Mouse (Mus musculus) frontal cortex, postnatal 36 days (tissue): ENCODE results near the gene Cdc14a.

Source experiments
- DNase-seq, 2 experiments: peaks; one replicate each; pipeline ENCODE4 v3.0.0; 2022; ENCODE audit warnings: low spot score in 2 of 2

The Cdc14a gene

DNA sequence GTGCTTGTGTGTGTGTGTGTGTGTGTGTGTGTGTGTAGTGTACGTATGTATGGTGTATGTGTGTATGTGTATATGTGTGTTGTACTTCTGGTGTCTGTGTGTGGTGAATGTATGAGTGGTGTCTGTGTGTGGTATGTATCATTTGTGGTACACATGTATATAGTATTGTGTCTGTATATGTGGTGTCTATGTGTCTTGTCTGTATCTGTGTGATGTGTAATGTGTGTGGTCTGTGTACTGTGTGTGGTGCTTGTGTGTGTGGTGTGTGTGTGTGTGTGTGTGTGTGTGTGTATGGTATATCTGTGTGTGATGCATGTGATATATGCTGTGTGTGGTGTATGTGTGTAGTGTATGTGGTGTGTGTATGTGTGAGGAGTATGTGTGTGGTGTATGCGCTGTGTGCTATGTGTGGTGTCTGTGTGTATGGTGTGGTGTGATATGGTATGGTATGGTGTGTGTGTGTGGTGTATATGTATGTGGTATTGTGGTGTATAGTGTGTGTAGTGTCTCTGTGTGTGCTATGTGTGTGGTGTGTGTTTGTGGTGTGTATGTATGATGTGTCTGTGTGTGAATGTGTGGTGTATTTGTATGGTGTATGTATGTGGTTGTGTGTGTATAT is 156.7 kb downstream of the Cdc14a start:
- DNase-seq = no peak

DNA sequence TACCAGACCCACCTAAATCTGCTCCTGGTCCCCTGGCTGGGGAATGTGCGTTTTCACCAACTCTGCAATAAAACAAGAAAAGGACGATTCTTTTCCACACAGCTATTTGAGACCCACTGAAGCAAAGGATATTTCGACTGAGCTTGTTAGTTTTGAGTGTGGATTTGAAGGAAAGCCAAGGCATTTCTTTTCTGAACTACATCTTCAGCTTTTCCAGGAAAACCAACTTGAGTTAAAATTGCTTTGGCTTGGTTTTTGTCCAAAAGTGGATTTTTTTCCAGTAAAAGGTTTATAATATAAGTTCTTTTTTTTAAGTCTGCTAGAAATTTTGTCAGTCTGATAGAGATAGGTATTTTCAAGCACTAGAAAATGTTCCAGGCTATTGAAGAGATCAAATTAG is 157.5 kb downstream of the Cdc14a start:
- no peak for DNase-seq

DNA sequence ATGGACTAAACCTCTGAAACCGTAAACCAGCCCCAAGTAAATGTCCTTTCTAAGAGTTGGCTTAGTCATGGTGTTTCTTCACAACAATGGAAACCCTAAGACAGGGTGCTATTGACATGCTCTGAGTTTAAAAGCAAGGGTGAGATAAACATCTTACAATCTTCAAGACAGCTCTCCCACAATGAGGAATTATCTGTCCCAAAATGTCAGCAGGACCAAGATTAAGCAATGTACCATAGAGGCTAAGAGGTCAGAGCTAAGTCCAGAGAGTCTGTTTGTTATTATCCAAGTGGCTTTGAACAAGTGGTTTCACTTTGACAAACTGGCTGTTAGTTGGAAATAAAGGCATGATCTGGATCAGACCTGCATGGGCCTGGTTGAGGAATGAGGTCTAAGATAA is 159.9 kb downstream of the Cdc14a start:
- DNase-seq = no peak

DNA sequence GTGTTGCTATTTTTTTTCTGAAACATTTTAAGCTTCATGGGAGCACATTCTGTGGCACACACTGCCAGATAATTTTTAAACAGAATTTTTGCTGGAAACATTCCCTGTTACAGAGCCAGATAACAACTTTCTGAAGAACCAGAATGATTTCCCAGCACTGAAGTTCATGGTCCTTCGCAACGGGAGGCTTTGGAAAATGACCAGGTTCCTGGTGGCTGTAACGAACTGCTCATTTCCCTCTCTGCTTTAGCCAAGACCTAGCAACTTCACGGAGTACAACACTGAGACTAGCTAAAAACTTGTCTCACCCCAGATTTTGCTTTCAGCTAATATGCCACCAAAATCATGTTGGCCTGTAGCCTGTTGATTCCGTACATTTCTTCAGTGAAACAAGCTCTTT is 160.8 kb downstream of the Cdc14a start:
- DNase-seq = no peak

DNA sequence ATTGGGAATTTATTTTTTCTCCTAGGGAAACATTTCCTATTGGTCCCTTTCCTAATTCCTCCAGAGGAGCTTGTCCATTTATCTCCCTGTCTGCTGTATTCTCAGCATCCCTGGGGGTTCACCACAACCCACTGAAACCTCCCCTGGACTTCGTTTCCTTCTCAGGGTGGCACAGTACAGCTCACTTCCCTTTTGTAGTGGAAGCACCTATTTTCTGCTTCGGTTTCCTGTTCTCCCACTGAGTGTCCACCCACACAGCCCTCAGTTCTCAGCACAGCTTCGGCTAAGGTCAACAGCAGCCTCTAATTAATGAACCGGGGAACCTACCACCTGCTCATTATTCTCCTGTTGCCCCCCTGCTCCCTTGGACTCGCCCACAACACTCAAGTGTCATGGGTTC is 167.7 kb downstream of the Cdc14a start:
- DNase-seq = no peak

DNA sequence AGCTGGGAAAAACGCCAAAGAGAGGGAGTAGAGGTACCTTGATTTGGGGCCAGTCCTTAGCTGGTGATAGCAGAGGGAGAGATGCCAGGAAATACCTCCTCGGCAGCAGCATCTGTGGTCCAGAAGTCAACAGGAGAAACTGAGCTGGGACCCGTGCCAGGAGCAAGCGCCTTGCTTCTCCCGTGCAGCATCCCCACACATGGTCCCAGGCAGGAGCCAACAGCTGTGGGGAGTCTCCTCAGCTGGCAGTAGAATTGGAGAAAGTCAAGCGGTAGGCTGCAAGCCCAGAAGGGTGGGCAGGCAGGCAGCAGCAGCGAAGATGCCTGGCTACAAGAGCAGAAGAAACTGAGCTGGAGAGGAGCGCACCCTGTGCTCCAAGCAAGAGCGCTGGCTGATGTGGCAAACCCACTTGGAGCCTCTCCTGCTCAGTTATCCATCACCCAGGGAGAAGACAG is 170.7 kb downstream of the Cdc14a start, which contains the start of gene Gpr88:
Gene Gpr88 (minus strand): TSS at position 427 of the 455 bp plus-strand sequence.
- DNase-seq = peak; percentile 84

DNA sequence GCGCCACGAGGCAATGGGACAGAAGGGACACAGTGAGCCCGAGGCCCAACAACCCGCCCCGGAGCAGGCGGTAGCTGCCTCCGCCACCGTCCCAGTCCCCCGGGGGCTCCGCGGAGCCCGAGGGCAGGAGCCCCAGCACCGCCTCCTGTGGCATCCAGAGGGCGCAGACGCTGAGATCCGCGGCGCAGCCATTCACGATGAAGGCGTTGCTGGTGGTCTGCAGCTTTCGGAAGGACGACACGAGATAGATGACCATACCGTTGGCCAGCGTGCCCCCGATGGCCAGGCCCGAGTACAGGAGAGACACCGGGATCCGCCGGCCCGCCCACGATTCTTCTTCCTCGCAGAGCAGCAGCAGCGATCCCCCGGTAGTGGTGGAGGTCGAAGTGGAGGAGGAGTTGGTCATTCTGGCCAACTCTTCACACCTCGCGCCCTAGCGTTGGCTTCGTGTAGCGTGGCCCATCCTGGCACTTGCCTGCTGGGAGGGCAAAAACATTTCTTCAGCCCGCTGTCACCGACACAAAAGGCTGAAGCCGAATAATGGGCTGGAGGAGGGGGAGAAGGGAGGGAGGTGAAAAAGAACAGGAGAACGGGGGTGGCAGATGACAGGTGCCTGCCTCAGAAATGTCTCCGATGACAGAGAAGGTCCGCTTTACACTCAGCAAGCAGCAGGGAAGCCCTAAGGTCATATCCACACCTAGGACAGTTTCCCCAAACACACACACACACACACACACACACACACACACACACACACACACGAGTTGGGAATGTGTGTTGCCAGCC is 171.4 kb downstream of the Cdc14a start:
- peak in 1 of 2 experiments; percentile 43 for DNase-seq

DNA sequence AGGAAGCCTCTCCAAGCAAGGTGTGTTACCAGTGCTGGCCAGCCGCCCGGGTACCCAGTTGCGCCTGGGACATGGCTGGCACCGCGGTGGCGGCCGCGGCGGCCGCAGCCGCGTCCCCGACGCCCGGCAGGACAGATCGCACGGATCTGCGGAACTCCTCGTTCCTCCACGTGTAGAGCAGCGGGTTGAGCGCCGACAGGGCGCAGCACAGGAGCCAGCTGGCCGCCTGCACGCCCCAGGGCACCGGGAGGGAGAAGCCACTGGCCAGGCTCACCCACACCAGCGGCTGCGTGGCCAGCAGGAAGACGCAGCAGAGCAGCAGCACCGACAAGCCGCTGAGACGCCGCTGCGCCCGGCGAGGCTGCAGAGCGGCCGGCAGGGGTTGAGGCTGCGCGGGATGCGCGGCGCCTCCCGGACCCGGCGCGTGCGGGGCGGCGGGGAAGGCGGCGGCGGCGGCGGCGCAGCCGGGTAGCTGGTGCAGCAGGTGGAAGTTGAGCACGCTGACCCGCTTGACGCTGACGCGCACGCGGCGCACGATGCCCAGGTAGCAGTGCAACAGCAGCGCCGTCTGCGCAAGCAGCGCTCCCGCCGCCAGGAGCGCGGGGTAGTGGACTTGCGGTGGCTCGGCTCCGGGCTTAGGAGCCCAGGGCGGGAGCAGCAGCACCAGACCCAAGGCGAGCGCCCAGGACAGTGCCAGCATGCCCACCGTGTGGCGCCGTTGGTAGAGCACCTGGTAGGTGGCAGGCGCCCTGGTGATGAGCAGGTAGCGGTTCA is 172.2 kb downstream of the Cdc14a start:
- peak; percentile 49 to 63 for DNase-seq

DNA sequence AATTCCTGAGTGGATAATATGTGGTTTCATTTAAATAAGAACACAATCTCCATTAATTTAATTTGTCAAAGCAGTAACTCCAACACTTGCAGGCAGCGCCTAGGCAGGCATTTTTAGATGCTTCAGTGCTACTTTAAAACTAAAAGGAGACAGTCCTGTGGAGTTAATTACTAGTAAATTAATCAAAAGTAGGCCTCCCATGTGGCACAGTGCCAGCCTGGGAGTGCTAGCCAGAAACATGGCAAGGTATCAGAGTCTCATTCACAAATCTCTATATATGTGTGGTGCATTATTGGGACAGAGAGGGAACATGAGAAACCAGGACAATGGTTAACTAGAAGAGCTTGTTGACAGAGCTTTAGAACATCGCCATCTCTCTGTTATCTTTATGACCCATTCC is 174.8 kb downstream of the Cdc14a start:
- DNase-seq = no peak

DNA sequence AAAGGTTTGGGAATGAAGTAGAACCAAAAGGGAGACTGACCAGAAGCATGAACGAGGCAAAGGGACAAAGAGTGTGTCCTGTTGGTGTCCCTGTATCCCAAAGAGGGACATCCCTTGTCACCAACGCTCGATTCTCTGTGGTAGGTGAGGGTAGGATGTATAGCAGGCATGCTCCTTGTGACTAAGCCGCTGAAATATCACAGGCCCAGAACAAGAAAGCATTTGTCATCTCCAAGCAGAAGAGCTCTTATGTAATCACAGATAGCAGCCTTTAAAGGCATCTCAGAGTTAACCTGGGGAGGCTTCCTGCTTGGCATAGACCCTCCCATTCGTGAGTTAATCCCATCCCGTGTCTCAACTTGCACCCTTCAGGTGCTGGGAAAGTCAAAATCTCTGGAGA is 179.4 kb downstream of the Cdc14a start:
- no peak for DNase-seq

DNA sequence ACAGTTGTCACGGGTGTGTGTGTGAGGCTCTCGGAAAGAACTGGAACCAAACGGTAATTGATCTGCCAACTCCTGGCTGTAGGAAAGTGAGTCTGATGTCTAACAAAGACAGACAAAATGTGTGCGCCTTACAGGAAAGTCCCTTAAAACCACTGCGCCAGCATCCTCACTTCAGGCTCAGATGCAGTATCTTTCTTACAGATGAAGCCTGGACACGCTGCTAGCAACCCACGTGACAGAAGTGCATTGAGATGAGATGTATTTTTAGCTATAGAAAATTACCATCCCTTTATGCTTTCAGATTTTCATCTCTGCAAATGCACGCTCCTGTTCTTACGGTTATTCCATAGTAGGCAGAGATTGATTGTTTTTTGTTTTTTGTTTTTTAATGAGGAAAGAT is 181.1 kb downstream of the Cdc14a start:
- DNase-seq = peak in 1 of 2 experiments; percentile 42

DNA sequence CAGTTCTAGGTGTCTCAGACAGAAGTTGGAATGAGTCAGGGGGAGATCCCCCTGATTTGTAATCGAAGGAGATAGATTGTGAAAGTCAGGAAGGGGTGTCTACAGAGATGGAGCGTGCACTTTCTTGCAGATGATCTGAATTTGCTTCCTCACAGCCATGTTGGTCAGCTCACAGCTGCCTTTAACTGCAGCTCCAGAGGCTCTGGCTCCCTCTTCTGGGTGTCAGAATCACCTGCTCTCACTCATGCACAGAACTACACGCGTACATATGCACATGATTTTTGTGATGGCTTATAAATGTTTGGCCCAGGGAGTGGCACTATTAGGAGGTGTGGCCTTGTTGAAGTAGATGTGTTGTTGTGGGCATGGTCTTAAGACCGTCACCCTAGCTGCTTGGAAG is 186.3 kb downstream of the Cdc14a start:
- DNase-seq = no peak

DNA sequence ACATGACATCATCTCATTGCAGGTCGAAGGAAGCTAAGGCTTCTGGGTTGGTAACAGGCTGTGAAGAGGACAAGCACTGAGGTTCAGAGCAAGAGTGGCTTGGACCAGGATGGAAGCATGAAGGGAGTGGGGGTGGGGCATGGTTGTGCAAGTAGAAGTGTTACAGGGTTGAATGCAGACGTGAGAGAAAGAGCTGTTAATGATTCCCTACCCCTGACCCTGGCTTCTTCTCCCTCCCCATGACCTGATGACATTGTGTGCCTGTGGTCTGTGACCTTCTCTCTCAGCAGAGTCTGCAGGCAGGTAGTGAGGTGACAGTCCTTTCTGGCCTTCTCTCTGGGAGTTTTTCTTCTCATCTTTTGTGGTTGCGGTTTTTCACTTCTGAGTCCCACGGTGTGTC is 187.0 kb downstream of the Cdc14a start:
- DNase-seq = no peak

DNA sequence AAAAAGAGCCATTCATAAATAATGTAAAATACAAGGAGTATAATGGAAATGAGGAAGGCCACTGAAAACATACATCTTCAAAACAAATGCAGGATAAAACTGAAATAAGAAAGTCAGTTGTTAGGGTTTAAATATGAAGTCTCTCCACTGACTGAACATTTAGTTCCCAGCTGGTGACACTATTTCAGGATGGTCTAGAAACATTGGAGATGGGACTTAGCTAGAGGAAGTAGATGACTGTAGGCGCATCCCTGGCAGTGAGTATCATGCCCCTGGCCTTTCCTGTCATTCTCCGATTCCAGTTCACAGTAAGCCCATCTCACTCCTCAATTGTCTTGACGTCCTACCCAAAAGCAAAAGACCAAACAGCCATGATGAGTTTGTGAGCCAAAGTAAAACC is 190.3 kb downstream of the Cdc14a start:
- DNase-seq = no peak

DNA sequence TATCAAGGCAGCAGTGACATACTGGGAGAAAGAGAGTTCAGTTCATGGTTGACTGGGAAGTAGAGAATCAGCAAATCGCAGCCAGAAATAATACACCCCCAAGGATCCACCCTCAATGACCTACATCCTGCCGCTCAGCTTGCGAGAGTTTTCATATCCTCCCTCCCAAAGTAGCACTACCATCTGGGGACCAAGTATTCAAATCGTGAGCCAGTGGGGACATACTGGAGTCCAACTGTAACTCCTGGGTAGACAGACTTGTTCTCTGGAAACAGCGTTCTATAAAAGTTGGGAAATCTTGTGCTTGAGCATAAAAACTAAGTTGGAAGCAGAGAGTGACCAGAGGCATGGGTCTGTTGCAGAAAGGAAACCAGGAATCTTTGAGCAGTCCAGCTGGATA is 191.1 kb downstream of the Cdc14a start:
- no peak for DNase-seq

DNA sequence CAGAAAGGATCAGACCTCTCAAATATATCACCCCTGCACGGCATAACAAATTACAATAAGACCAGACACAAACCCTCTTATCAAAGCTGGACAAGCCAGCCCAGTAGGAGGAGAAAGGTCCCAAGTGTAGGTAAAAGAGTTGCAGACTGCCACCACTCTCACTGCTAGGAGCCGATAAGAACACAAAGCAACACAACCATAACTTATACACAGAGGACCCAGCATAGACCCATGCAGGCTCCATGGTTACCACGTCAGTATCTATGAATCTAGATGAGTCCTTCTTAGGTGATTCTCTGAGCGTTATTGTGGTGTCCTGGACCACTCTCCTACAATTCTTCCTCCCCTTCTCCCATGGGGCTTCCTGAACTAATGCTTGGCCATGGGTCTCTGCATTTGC is 194.5 kb downstream of the Cdc14a start:
- DNase-seq = no peak

DNA sequence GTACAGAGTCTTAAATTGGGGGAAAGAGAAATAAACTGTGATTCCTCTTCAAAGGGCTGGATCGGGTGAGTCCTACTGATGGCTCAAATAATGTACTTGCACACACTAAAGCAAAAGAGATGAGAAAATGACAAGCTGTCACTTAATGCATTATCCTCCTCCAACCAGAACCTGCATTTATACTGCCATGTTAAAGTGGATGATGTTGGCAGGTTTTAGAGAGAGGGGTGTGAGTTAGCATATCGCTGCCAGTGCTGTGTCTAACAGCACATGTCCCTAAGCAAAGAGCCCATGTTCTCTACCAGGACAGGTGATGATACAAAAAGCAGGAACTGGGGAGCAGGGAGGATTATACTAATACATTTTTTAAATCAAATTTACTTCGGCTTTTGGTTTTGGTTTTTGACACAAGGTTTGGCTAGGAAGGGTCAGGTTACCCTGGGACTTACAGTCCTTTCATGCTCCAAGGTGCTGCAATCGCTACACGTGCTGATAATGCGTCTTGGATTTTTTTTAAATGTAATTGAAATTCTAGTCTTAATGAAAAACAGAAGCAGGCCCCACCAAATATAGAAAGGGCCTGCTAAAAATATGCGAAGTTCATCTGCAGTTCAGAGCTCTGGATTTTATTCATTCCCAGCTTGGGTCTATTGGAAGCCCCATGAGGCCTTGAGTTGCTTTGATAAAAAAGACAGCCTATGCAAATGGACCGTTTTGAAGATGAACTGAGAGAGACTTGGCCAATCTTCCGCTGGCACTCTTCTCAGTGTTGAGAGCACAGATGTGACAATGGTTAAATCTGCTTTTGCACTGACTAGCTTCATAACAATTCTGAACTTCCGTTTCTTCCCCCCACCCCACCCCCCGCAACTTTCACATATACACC is 195.2 kb downstream of the Cdc14a start:
- no peak for DNase-seq

DNA sequence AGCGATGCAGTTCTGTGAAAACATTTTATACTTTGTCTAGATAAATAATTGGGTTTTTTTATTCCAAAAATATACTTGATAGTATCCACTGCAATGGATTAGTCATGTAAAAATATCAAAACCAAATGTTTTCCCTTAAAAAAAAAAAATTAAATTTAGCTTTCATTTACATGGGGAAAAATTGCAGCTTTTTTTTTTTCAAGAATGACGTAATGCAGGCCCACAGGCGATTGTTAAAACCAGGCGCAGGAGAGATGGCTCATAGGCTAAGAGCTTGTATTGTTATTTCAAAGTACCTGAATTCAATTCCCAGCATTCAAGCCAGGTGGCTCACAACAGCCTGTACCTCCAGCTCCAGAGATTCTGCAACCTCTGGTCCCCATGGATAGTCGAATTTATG is 196.4 kb downstream of the Cdc14a start:
- DNase-seq = no peak

DNA sequence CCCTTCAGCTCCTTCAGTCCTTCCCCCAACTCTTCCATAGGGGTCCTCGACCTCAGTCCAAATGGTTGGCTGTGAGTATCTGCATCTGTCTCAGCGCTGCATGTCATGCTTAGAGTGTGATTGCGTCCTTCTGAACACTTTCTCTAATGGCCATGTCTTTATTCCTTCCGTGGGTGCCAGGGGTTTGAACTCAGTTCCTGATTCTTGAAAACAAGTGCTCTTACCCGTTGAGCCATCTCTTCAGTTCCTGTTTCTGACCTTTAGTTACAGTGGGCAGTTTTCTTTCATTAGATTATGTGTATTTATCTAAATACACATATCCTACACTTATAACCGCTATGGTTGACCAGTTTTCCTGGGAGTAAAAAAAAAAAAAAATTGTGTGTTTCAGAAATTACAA is 196.9 kb downstream of the Cdc14a start:
- DNase-seq = no peak
